Comparison of ENCODE assay signal across 17 mouse cellular contexts in genomic region chr5:91607234-91607633, GRCm38 (mm10).
"Had no signal": no experiment of that assay in that cellular context is flagged by ENCODE, and none has a peak within 500 bp of the region (broad histone marks: within the 10 kb centered on the region; RNA-seq: fewer than 3 reads in every experiment).

No protein-coding gene starts in this region.

- H3K4me3 ChIP-seq: lung, embryonic 15.5 days; midbrain, embryonic 10.5 days; midbrain, embryonic 12.5 days; myocyte; neural tube, embryonic 13.5 days; neural tube, embryonic 15.5 days; stomach, embryonic 15.5 days had no signal

- H3K27me3 ChIP-seq: midbrain, embryonic 12.5 days; neural tube, embryonic 13.5 days; neural tube, embryonic 15.5 days; stomach, embryonic 15.5 days had no signal

- H3K4me1 ChIP-seq: lung, embryonic 15.5 days; midbrain, embryonic 10.5 days; midbrain, embryonic 12.5 days had no signal

- DNase-seq: liver, postnatal 0 days; lung, postnatal 14 days; midbrain, embryonic 14.5 days; retina, postnatal 1 day; right cerebral cortex, adult 18-20 months; right cerebral cortex, postnatal 25 days; right cerebral cortex, postnatal 4 days; thymus, adult 18-20 months; thymus, postnatal 14 days; thymus, postnatal 36 days had no signal

- H3K27ac ChIP-seq: lung, embryonic 15.5 days; midbrain, embryonic 10.5 days; midbrain, embryonic 12.5 days; neural tube, embryonic 13.5 days; neural tube, embryonic 15.5 days; stomach, embryonic 15.5 days had no signal
